Mouse (Mus musculus): Measurements from ENCODE around the gene Vtn. TPM values are rescaled to one million over a fixed set of nuclear protein-coding genes. Genes with fewer than 3 reads are reported as not detected.

Vtn gene
- total RNA-seq, 2 experiments from 2014 or later: not detected

DNA sequence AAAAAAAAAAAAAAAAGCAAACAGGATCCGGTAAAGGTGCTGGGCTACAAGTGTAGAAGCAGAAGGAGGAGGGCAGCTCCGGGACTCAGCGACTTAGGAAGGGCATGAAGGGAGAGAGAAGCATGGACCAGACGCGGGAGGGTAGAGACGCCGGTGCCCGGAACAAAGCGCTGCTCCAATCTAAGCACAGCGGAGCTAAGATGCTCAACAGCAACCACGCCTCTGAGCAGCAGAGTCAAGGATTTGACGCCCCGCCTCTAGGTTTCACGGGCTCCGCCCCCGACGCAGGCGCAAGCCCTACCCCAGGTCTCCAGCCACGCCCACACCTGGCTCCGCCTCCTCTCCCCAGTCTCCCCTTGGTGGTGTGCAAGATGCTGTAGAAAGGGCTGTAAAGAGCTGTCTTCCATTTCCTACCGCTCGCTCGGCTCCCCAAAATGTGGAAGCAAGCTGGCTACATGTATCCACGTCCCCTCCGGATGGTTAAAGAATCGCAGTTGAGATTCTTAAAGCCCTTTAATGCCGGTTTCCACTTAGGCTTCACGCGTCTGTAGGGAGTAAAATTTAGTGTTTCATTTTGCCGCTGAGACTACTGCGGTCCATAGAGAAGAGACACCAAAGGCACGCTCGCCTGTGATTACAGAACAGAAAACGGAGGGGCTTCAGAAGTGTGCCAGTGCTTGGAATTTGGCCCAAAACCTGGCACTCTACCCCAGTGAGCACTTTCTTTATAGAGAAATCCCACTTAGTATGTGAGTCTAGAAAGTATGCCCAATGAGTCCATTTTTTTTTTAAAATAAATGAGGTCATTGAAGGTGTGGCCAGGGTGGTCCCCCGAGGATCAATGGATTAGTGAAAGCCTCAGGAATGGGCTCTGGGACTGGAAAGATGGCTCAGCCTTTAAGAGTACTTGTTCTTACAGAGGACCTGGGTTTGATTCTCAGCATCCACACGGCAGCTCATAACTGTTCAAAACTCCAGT is 1.1 kb upstream of the Vtn start, which contains the start of gene Sarm1:
Gene Sarm1, minus strand, starts transcription at position 211 of the 979 bp plus-strand sequence.
- ATAC-seq (replicated peaks; ENCODE audit: poor library complexity): peak; percentile 99

- ATAC-seq (replicated peaks; ENCODE audit: poor library complexity): no peak
Observed at GRCm38 (mm10) chr11:78499543-78499942, 652 bp downstream of the Vtn start.

GRCm38 (mm10) chr11:78500623-78501202 is 1.8 kb downstream of the Vtn start:
- no peak for ATAC-seq (replicated peaks; ENCODE audit: poor library complexity)

DNA sequence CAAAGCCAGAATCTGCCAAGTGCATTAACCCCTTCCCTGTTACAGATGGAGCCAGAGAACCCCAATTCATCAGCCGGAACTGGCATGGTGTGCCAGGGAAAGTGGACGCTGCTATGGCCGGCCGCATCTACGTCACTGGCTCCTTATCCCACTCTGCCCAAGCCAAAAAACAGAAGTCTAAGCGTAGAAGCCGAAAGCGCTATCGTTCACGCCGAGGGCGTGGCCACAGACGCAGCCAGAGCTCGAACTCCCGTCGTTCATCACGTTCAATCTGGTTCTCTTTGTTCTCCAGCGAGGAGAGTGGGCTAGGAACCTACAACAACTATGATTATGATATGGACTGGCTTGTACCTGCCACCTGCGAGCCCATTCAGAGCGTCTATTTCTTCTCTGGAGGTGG is 2.6 kb downstream of the Vtn start:
- no peak for ATAC-seq (replicated peaks; ENCODE audit: poor library complexity)

DNA sequence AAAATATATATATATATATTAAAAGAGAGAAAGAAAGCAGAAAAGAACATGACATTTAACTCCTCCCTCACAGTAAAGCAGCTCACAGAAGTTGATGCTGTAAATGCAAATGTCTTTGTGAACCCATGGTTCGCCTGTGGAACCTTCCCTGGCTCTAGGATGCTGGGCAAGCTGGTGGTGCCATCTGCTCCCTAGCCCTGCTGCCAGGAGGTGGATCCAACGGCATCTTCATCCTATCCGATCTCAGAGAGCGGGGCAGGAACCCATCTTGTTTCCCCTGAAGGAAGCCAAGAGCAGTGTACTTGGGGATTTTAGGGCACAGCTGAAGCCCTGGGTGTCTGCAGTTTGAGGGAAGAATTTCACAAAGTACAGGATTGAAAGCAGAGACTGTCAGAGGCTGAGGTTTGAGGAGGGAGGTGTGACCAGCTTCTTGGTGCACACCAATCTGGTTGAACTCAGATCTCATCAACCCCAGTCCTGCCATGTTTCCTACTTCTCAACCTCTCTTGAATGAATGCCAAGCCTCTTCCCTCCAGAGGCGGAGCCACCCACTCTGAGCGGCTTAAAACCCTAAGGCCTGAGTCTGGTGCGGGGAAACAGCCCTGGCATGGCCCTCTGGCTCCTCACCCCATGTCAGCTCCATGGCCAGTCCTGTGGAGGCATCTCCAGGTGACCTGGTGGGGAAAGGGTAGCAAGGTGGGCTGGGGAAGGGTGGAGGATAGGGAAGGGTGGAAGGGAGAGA is 4.2 kb downstream of the Vtn start, which contains the start of gene Sebox:
Gene Sebox, plus strand, starts transcription at position 539 of the 742 bp plus-strand sequence.
- no peak for ATAC-seq (replicated peaks; ENCODE audit: poor library complexity)

DNA sequence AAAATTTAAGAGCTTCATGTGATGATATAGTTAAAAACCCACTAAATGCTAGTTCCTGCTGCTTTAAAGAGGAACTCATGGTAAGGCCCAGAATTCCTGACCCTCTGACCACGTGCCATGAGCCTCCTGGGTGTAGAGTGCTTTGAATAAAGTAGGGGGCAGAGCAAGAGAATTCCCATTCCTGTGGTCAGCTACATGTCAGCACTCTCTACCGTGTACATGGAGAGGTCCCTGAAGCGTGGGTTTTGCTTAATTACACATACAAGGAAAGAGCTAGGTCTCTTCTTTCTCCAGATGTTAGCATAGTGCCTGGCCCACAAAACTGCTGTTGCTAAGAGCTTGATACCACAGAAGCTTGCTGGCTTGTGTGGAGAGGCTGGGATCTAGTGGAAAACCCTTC is 6.5 kb downstream of the Vtn start:
- ATAC-seq (replicated peaks; ENCODE audit: poor library complexity): no peak

- peak; percentile 39; the same call in 1 of the 2 replicates for ATAC-seq (replicated peaks; ENCODE audit: poor library complexity)
Observed at GRCm38 (mm10) chr11:78509148-78509547, 10.3 kb downstream of the Vtn start.

- ATAC-seq (replicated peaks; ENCODE audit: poor library complexity): peak; percentile 97
Observed at GRCm38 (mm10) chr11:78512025-78512957, 13.4 kb downstream of the Vtn start, which contains the start of the genes Tmem199 and Poldip2. Tmem199 (minus strand) TSS chr11:78512172. Poldip2 (plus strand) TSS chr11:78512193.

DNA sequence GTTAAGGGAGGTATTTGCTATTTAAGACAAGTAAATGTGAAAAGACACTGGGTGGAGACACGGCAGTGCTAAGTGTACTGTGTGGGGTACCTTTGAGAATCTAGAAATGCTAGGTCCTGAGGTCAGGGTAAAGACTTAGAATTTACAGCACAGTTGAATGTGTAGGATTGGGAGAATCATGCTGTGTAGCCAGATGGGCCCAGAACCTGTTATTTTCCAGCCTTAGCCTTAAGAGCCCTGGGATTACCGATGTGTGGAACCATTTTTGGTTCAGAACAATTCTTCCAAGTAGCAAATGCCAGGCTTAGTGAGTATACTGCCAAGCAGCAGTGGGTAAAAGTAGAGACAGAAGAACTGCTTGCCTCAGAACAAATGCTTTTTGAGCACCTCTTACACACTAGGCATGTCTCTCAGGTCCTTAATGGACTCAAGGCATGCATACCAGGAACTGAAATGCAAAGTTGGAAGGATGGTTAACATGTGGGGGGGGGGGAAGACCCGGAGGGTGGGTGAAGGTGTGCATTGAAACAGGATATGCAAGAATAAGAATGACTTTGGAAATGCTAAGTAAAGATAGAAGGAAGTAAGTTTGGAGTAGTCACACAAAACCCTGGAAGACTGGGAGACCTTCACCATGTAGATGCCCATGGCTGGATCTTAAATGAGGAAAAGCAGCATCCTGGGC is 14.4 kb downstream of the Vtn start:
- ATAC-seq (replicated peaks; ENCODE audit: poor library complexity): no peak

GRCm38 (mm10) chr11:78515549-78516325 is 16.8 kb downstream of the Vtn start:
- ATAC-seq (replicated peaks; ENCODE audit: poor library complexity): peak; percentile 47; the same call in 1 of the 2 replicates

DNA sequence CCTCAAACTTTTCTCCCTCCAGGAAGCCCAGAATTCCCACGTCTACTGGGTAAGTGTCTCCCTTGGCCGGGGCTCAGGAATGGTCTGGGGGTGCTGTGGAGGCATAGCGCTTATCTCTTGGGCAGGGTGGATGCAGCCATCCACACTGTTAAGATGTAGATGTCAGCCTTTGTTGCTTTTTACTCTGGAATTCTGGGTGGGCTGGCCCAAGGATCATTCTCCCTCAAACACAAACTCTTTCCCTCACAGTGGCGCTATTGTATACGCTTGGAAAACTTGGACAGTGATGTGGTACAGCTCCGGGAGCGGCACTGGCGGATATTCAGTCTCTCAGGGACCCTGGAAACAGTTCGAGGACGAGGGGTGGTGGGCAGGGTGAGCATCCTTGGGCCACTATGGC is 20.0 kb downstream of the Vtn start:
- ATAC-seq (replicated peaks; ENCODE audit: poor library complexity): no peak

- ATAC-seq (replicated peaks; ENCODE audit: poor library complexity): no peak
Observed at GRCm38 (mm10) chr11:78521880-78522279, 23.0 kb downstream of the Vtn start.

- peak; percentile 58 for ATAC-seq (replicated peaks; ENCODE audit: poor library complexity)
Observed at GRCm38 (mm10) chr11:78522481-78522997, 23.6 kb downstream of the Vtn start.

- ATAC-seq (replicated peaks; ENCODE audit: poor library complexity): no peak
Observed at GRCm38 (mm10) chr11:78523241-78523955, 24.5 kb downstream of the Vtn start.

GRCm38 (mm10) chr11:78524838-78525237 is 25.9 kb downstream of the Vtn start:
- ATAC-seq (replicated peaks; ENCODE audit: poor library complexity): no peak

DNA sequence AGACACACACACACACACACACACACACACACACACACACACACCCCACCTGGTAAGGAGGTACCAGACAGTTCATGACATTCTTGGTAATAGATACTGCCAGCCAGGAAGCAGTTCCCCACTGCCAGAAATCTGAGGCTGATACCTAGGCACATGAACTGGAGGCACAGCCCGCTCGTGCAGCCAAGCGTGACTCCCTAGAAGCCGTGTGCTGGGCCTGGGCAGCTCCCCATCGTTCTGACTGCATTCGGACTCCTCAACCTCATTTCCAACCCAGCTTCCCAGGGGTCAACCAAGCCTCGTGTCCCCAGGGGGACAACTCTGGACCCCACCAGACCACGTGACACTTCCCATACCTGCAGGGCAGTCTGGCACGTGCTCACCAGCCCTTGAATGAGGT is 29.8 kb downstream of the Vtn start:
- no peak for ATAC-seq (replicated peaks; ENCODE audit: poor library complexity)

DNA sequence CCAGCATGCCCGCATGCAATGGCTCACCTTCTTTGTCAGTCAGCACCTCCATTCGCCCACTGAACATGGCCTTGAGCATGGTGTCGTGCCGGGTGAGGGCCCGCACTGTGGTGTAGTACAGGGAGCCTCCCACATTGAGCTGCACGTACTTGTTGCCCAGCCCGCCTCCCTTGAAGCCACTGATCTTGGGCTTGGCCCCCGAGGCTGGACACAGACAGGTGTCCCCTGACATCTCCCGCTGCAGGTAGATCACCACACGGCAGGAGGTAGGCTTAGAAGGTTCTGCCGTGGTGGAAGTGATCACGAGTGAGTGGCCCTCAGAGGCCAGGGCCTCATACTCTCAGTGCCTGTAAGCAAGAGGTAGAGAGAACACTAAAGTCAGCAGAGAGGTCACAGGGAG is 31.1 kb downstream of the Vtn start:
- no peak for ATAC-seq (replicated peaks; ENCODE audit: poor library complexity)

GRCm38 (mm10) chr11:78531046-78531445 is 32.2 kb downstream of the Vtn start:
- ATAC-seq (replicated peaks; ENCODE audit: poor library complexity): no peak

Data from megakaryocyte progenitor cell, adult 5-6 weeks (primary cell).